Mouse (Mus musculus): ENCODE measurements around the gene Cnot2. TPM values are rescaled to one million over a fixed set of nuclear protein-coding genes. Genes with fewer than 3 reads are reported as not detected.
"Not testable (repeated sequence)": the region's sequence is repeated elsewhere in the genome, so short reads cannot be mapped to it uniquely, and the experiment has no call there.

Gene Cnot2
- polyA plus RNA-seq, 1 experiment from 2014 or later, result 110 TPM

- 86% methylated on average over 3 of the region's 3 CpGs for WGBS
- no peaks in the 10 kb centered on the region for H3K27me3 ChIP-seq (ENCODE audit: low read depth, poor library complexity, severe bottlenecking)
- H3K4me3 ChIP-seq, result no peak overlapping the region
- no peak for DNase-seq (ENCODE audit: low spot score)
- no peak overlapping the region for H3K27ac ChIP-seq (replicated peaks)
- peaks cover 13% of the 10 kb centered on the region for H3K4me1 ChIP-seq
- H3K9me3 ChIP-seq (replicated peaks), result no peaks in the 10 kb centered on the region
- H3K36me3 ChIP-seq, result 0 out of 2 replicates have a peak, but pooled peaks cover 7% of the 10 kb centered on the region
These were observed 4.1 kb downstream of the Cnot2 start for GRCm38 (mm10) chr10:116577181-116577580.

DNA sequence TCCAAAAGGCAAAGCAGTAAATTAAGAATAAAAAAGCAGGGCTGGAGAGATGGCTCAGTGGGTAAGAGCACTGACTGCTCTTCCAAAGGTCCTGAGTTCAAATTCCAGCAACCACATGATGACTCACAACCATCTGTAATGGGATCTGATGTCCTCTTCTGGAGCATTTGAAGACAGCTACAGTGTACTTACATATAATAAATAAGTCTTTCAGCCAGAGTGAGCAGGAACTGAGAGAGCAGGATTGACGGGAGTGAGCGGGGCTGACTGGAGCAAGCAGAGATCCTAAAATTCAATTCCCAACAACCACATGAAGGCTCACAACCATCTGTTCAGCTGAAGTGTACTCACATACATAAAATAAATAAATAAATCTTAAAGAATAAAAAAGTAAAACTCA is 5.2 kb downstream of the Cnot2 start:
- H3K4me1 ChIP-seq, result peaks cover 13% of the 10 kb centered on the region
- H3K9me3 ChIP-seq (replicated peaks); H3K27me3 ChIP-seq (ENCODE audit: low read depth, poor library complexity, severe bottlenecking); DNase-seq (ENCODE audit: low spot score); H3K36me3 ChIP-seq; H3K27ac ChIP-seq (replicated peaks); H3K4me3 ChIP-seq: not testable (repeated sequence)
- WGBS, result 96% methylated on average over 2 of the region's 2 CpGs

DNA sequence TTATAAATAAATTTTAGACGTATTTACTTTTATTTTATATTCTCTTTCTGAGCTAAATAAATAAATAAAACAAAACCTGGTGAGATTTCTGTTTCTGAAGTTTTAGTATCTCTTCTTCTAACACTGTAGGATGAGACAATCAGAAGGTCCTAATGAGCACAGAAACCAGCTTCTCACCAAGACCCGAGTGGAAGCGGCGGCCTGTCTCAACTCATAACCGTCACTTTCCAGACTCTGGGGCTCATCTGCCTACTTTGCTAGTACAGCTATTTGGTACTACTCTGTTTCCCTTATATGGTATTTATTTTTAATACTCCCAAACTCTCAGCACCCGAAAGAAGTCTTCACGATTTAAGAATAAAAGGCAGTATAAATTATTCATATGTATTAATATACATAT is 10.8 kb downstream of the Cnot2 start:
- Histone ChIP-seq H3K9me3 (replicated peaks) (no peaks in the 10 kb centered on the region), H3K36me3 (no peaks in the 10 kb centered on the region), H3K4me3 (no peak overlapping the region), H3K27me3 (ENCODE audit: low read depth, poor library complexity, severe bottlenecking) (no peaks in the 10 kb centered on the region), H3K27ac (replicated peaks) (no peak overlapping the region), H3K4me1 (no peaks in the 10 kb centered on the region)
- WGBS, result 92% methylated on average over 7 of the region's 7 CpGs
- DNase-seq (ENCODE audit: low spot score), result no peak

DNA sequence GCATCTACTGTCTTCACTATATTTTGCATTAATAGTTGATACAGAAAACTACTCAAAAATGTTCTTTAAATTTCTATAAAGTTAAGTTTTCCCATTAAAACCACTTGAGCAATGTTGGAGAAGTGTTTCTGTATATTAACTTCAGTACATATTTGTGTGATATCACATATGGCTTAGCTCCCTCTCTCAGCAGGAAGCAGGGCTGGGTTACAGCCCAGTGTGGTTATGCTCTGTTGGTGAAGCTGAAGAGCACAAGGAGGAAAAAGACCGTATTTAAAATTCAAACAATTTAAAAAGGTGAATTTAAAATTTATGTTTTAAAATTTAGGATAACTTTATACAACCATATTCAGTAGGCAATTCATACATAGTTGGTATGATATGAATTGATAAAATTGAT is 12.8 kb downstream of the Cnot2 start:
- Histone ChIP-seq H3K27ac (replicated peaks) (no peak overlapping the region), H3K9me3 (replicated peaks) (no peaks in the 10 kb centered on the region), H3K36me3 (no peaks in the 10 kb centered on the region), H3K4me1 (peaks cover under 1% of the 10 kb centered on the region; the same call in 1 of the 2 replicates), H3K4me3 (no peak overlapping the region), H3K27me3 (ENCODE audit: low read depth, poor library complexity, severe bottlenecking) (no peaks in the 10 kb centered on the region)
- 84% methylated on average over 1 of the region's 1 CpGs for WGBS
- no peak for DNase-seq (ENCODE audit: low spot score)

GRCm38 (mm10) chr10:116567491-116568405 is 13.6 kb downstream of the Cnot2 start:
- Histone ChIP-seq H3K27ac (replicated peaks) (no peak overlapping the region), H3K27me3 (ENCODE audit: low read depth, poor library complexity, severe bottlenecking) (no peaks in the 10 kb centered on the region), H3K4me3 (no peak overlapping the region), H3K36me3 (no peaks in the 10 kb centered on the region), H3K9me3 (replicated peaks) (no peaks in the 10 kb centered on the region), H3K4me1 (peaks cover 8% of the 10 kb centered on the region)
- 90% methylated on average over 7 of the region's 7 CpGs for WGBS
- no peak for DNase-seq (ENCODE audit: low spot score)

DNA sequence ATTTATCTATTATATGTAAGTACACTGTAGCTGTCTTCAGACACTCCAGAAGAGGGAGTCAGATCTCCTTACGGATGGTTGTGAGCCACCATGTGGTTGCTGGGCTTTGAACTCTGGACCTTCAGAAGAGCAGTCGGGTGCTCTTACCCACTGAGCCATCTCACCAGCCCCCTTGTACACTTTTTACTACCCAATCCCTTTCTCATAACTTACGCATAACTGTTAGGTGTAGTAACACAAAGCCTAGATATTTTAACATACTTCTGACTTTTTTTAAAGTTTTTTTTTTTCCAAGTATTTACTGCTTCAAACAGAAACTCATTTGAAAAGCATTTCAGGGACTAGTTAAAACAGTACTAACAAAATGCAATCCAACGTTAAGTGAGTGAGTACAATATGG is 14.8 kb downstream of the Cnot2 start:
- 92% methylated on average over 4 of the region's 4 CpGs for WGBS
- H3K4me1 ChIP-seq, result peaks cover 18% of the 10 kb centered on the region
- not testable (repeated sequence) for H3K27me3 ChIP-seq (ENCODE audit: low read depth, poor library complexity, severe bottlenecking); DNase-seq (ENCODE audit: low spot score); H3K9me3 ChIP-seq (replicated peaks); H3K36me3 ChIP-seq; H3K4me3 ChIP-seq; H3K27ac ChIP-seq (replicated peaks)

GRCm38 (mm10) chr10:116564828-116565602 is 16.3 kb downstream of the Cnot2 start:
- Histone ChIP-seq H3K27ac (replicated peaks) (no peak overlapping the region), H3K9me3 (replicated peaks) (no peaks in the 10 kb centered on the region), H3K27me3 (ENCODE audit: low read depth, poor library complexity, severe bottlenecking) (no peaks in the 10 kb centered on the region), H3K36me3 (no peaks in the 10 kb centered on the region), H3K4me1 (peaks cover 18% of the 10 kb centered on the region), H3K4me3 (no peak overlapping the region)
- 93% methylated on average over 14 of the region's 14 CpGs for WGBS
- DNase-seq (ENCODE audit: low spot score), result no peak

GRCm38 (mm10) chr10:116562731-116563480 is 18.4 kb downstream of the Cnot2 start:
- 74% methylated on average over 4 of the region's 4 CpGs for WGBS
- Histone ChIP-seq H3K4me3 (no peak overlapping the region), H3K4me1 (peaks cover 18% of the 10 kb centered on the region), H3K36me3 (peaks cover 7% of the 10 kb centered on the region), H3K27me3 (ENCODE audit: low read depth, poor library complexity, severe bottlenecking) (no peaks in the 10 kb centered on the region), H3K9me3 (replicated peaks) (peaks cover under 1% of the 10 kb centered on the region; the same call in 1 of the 2 replicates), H3K27ac (replicated peaks) (no peak overlapping the region)
- DNase-seq (ENCODE audit: low spot score), result no peak

DNA sequence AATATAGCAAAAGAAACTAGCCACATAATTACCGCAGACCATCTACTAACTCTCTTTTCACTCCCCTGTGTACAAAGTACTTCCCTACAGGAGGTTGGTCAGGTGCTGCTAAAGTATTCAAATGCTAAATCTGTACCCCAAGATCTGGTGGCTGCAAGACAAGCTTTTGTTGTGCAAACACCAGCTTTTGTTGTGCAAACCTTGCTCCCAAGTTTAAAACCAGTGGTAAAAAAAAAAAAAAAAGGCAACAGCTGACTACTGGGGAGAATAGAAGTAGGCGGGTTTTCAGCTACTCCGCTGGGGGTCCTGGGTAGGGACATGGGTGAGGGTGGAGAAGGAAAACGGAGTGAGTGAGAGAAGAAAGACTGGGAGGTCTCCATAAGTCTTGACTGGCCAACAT is 19.1 kb downstream of the Cnot2 start:
- Histone ChIP-seq H3K9me3 (replicated peaks) (peaks cover 7% of the 10 kb centered on the region), H3K36me3 (peaks cover 14% of the 10 kb centered on the region), H3K27ac (replicated peaks) (no peak overlapping the region), H3K4me3 (no peak overlapping the region), H3K27me3 (ENCODE audit: low read depth, poor library complexity, severe bottlenecking) (no peaks in the 10 kb centered on the region), H3K4me1 (peaks cover 18% of the 10 kb centered on the region)
- 18% methylated on average over 4 of the region's 4 CpGs for WGBS
- no peak for DNase-seq (ENCODE audit: low spot score)

DNA sequence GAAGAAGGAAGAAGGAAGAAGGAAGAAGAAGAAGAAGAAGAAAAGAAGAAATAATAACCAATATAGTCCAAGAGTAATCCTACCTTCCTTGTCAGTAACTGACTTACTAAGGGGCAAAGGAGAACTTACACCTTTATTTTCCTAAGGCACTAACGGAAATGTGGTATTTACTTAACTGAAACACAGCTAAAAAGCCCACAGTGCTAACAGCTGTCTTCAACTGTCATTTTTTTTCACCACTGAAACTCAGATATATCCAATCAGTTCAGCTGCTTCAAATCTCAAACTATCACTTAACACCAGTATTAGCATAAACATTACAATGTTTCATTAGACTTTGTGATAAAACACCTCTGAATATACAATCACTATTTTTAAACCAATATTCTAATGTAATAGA is 22.1 kb downstream of the Cnot2 start:
- H3K4me1 ChIP-seq, result peaks cover 18% of the 10 kb centered on the region
- no peak overlapping the region for H3K27ac ChIP-seq (replicated peaks)
- 87% methylated on average over 1 of the region's 1 CpGs for WGBS
- no peak for DNase-seq (ENCODE audit: low spot score)
- no peaks in the 10 kb centered on the region for H3K27me3 ChIP-seq (ENCODE audit: low read depth, poor library complexity, severe bottlenecking)
- peaks cover 30% of the 10 kb centered on the region for H3K36me3 ChIP-seq
- no peak overlapping the region for H3K4me3 ChIP-seq
- peaks cover 29% of the 10 kb centered on the region for H3K9me3 ChIP-seq (replicated peaks)

DNA sequence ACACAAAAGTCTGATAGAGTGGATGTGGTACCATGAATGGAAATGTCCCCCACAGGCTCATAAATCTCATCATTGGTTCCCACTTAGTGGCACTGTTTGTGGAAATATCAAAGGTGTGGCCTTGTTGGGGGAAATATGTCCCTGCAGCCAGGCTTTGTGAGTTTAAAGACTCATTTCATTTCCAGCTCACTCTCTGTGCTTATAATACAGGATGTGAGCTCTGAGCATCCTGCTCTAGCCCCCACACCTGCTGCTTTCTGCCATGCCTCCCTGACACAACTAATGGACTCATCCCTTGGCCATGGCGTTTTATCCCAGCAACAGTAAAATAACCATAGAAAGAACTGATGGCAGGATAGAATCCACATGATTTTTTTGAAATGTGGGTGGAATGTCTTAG is 24.1 kb downstream of the Cnot2 start:
- Histone ChIP-seq H3K9me3 (replicated peaks) (peaks cover 29% of the 10 kb centered on the region), H3K27me3 (ENCODE audit: low read depth, poor library complexity, severe bottlenecking) (no peaks in the 10 kb centered on the region), H3K36me3 (peaks cover 30% of the 10 kb centered on the region), H3K27ac (replicated peaks) (no peak overlapping the region), H3K4me3 (no peak overlapping the region), H3K4me1 (peaks cover 4% of the 10 kb centered on the region)
- DNase-seq (ENCODE audit: low spot score), result no peak
- 96% methylated on average over 1 of the region's 1 CpGs for WGBS

GRCm38 (mm10) chr10:116554434-116554833 is 26.9 kb downstream of the Cnot2 start:
- H3K9me3 ChIP-seq (replicated peaks), result peaks cover 29% of the 10 kb centered on the region
- no peaks in the 10 kb centered on the region for H3K4me1 ChIP-seq
- no peak for DNase-seq (ENCODE audit: low spot score)
- H3K27me3 ChIP-seq (ENCODE audit: low read depth, poor library complexity, severe bottlenecking), result no peaks in the 10 kb centered on the region
- no peak overlapping the region for H3K27ac ChIP-seq (replicated peaks)
- peaks cover 30% of the 10 kb centered on the region for H3K36me3 ChIP-seq
- no peak overlapping the region for H3K4me3 ChIP-seq
- 72% methylated on average over 2 of the region's 2 CpGs for WGBS

Data from midbrain, embryonic 10.5 days (tissue).